Mouse (Mus musculus) small intestine, adult 2 months (tissue): Measurements from ENCODE around the gene Bcas3.

Experiments
- CTCF ChIP-seq: fragments of 200-500 bp; IDR thresholded peaks from 2 replicates; pipeline ENCODE4 v1.5.1; 2012; ENCODE audit warnings: low read depth, mild to moderate bottlenecking, control low read depth, inconsistent platforms, low read length, moderate library complexity, mixed read lengths; ENCODE audit not compliant: insufficient replicate concordance, insufficient read length; ENCODE audit errors: extremely low read depth
- POLR2A ChIP-seq: fragments of 200-500 bp; IDR thresholded peaks from 2 replicates; pipeline ENCODE4 v1.6.1; 2012; ENCODE audit warnings: low read depth, mild to moderate bottlenecking, control low read depth, inconsistent platforms, low read length, moderate library complexity

DNA sequence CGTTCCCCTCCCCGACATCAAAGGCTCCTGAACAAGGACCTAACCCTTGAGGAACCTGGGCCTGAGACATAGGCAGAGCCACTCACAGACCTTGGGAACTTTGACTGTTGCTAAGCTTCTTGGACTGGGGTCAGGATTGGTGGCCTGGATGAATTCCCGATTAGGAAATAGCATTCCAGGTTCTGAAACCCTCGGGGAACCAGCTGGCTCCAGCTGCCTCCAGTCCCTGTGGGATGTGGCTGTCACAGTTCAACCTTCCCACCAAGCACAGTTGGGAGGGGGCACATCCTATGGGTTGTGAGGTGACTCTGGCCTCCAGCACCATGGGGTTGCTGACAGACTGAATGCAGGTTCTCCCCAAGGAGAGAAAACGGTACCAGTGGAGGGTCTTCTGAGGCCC is 493.0 kb downstream of the Bcas3 start:
- no peak for TF ChIP-seq POLR2A
- TF ChIP-seq CTCF, result no peak
